Mouse (Mus musculus) spleen, adult 18-20 months (tissue): ENCODE measurements around the gene Lbhd2.
A peak's percentile ranks its signal among the peaks of the same experiment; 100 is the strongest.

Source experiments
- DNase-seq, 2 experiments: peaks; one replicate each; pipeline ENCODE4 v3.0.0; 2022; ENCODE audit warnings: mixed read lengths in 2 of 2

Lbhd2 gene

DNA sequence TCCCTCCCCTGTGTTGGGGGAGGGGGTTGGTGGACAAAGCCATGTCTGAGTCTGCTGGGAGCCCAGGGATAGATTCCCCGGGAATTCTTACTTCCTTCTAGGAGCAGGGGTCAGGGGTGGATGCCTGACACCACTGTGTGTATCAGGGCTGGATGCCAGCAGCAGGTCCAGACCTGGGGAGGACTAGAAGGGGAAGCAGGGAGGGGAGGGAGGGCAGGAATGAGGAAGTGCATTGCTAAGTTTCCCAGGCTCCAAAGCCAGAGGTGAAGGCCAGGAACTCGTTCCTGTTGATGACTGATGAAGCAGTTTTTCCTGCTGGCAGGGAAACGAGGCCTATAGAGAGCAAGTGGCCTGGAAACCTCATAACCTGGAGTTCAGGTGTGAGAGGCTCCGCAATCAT lies 25.5 kb downstream of the Lbhd2 start:
- no peak for DNase-seq

DNA sequence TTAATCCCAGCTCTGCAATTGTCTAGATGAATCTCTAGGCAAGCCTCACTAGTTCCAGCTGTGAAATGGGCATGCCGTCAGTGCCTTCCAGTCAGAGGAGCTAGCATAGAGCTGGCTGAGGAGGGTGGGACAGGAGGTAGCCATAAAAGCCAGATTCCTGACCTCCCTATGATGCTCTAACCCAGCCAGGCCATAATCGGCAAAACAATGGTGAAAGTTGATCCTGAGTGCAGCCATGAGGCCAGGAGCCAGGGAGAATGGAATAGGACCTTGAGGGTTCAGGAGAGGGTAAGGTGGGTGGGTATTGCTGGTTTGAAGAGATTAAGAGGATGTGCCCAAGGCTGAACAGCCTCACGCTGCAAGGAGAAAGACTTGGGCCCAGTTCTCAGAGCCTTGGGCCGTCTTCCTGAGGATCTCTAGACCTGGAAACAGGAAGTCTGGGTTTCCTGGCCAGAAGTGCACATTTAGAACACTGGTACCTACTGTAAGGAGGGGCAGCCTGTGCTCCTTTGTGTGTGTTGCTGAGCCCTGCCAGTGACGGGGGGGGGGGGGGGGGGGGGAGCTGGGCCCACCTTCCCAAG lies 26.2 kb downstream of the Lbhd2 start:
- DNase-seq: no peak

DNA sequence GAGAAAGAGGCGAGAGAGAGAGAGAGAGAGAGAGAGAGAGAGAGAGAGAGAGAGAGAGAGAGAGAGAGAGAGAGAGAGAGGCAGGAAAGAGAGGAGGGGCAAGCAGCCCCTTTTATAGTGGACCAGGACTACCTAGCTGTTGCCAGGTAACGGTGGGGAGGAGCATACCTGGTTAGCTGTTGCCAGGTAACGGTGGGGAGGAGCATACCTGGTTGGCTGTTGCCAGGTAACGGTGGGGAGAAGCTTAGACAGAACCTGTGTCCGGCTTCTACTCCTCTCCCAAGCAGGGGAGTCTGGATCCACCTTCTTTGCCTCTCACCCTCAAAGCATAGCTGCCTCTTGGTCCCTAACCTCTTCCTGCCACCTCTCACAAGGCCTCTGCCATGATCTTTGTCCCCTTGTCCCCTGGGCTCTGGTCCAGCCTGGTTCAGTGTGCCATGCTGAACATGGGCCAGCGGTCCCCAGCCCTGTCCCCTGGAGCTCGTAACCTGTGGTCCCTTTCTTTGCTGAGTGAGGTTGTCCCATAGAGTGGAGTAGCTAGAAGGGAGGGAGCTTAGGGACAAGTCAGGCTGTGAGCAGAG lies 27.6 kb downstream of the Lbhd2 start:
- DNase-seq: no peak

DNA sequence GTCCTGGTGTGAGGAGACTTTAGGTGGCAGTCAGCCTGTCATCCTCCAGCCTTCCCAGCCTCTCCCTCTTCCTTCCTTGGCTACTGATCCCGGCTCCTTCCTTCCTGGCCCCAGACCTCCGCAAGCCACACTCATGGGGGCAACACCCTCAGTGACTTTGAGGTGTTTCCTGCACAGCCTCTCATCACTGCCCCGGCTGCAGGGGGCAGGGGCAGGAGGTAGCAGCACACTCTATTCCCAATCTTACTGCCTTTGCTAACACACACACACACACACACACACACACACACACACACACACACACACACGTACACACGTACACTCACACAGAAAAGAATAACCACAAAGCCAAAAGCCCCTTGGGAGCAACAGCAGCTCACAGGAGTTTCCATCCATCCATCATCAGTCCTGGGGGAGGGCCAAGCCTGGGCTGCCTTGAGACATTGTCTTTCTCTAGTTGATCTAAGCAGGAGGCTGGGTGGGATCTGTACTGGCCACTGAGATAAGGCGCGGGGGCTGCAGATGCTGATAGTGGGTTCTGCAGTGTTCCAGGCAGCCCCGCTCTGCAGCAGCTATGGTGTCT lies 28.2 kb downstream of the Lbhd2 start:
- DNase-seq: no peak

DNA sequence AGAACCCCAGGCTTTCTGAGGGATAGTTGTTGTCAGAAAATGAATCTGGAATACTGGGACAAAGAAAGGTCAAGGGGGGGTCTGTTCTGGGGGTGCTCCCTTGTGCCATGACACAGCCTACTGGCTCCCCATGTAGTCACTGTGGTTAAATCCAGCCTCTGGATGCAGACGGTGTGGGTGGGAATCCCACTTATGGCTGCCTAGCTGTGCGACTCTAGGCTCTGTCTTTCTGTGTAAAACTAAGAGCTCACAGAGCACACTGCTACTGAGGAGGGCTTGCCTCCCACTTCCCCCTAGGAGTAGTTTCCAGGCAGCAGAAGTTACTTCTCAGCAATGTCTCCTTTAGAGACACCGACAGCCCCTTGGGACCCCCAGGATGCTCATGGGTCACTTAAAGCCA lies 29.6 kb downstream of the Lbhd2 start:
- DNase-seq: no peak

DNA sequence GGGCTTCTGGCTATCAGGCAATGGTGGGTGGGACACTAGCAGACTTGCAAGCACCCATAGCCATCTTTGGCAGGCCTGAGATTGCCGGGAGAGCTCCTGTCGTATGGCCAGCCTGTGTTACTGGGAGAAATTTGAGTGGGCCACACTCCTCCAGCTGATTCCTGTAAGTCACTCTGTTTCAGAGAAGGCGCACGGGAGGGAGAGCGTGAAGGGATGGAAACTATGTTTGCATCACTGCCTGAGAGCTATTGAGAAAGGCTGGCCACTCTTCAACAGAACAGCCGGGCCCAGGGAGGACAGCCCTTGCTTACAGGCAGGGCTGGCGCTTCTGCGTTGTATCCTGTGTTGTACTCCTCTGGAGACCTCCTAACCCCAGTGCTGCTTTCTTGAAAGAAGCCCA lies 30.0 kb downstream of the Lbhd2 start:
- no peak for DNase-seq

DNA sequence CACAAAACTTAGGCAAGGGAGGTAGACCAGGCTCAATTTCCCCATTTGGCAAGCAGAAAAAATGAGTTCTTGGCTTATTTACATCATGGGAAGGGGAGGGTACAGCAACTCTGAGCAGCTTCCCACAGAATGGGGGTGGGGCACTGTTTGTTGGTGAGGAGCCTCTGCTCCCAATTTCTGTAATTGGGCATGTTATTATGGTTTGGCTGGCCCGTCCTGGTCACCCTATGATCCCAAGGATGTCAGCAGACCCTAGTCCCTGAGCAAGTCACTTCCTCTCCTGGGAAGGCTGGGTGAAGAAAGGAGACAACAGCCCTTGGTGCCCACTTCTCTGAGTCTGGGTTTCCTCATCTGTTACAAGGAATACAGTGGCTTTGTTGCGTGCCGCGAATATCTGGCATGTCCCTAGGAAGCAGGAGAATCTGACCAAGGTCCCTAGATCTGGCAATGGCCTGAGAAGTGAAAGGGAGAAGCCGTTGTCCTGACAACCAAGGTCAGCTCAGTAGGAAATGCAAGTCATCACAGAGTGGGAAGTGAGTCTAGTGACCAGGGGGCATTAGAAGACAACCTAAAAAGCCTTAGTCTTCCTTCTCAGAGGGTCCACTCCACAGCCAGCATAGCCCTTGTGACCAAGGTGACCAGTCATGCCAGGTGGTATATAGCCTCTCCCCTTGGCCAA lies 30.8 kb downstream of the Lbhd2 start:
- DNase-seq: no peak

DNA sequence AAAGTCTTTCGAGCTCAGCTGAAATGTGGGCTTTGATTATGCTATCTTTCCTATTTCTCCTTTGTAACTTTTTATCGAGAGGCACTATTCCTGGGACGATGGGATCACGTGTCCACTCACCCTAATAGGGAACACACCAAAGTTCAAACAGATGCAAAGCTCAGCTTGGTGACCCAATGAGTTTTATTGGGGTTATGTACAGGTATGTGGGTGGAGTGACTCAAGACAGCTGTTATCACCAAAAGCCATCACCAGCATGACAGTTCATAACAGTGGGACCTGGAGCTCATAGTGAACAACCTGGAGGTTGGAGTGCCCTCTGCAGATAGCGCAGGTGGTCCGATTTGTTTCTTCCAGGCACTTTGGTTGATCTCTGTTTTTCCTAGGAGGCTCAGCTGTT lies 32.2 kb downstream of the Lbhd2 start:
- DNase-seq: no peak

DNA sequence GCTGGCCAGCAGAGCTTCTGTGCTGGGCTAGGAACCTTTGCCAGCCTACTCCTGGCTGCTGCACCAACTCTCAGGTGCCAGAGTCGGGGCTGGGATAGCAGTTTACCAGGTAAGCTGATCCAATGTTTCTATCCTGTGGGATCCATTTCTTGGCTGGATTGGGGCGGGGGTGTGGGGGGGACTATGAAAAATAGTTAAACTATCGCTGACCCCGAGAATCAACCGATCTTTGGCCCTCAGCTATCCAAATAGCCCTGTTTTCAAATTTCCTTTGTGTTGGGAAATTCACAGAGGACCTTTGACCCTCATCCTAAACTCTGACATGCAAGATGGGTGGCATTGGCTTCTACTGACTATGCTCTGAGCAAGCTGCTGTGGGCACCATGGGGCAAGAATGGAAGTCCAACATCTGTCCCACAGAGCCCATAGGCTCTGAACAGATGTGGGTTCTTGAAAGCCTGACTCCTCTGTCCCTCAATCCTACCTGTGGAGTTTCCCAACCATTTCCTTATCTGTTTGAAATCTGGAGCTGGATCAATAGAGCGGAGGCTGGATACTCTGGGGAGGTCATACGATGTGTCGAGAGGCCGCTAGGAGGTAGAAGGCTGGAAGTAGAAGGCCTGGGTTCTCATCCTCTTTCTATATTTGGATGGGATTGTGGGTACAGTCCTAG lies 34.2 kb downstream of the Lbhd2 start:
- DNase-seq: no peak

DNA sequence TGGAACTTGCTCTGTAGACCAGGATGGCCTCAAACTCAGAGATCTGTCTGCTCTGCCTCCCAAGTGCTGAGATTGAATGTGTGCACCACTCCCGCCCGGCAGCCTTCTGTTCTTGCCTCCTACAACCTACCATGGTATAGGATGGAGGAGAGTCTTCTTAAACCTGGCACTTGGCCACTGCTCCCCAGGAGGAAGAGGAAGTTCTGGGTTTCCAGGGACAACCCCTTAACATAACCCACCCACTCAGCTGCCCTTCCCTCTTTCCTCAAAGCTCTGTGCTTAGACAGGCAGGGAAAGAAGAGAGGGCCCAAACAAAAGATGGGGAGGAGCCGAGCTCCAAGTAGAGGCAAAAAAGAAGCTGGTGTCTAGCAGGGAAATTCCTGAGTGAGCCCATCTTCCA lies 34.9 kb downstream of the Lbhd2 start:
- no peak for DNase-seq

DNA sequence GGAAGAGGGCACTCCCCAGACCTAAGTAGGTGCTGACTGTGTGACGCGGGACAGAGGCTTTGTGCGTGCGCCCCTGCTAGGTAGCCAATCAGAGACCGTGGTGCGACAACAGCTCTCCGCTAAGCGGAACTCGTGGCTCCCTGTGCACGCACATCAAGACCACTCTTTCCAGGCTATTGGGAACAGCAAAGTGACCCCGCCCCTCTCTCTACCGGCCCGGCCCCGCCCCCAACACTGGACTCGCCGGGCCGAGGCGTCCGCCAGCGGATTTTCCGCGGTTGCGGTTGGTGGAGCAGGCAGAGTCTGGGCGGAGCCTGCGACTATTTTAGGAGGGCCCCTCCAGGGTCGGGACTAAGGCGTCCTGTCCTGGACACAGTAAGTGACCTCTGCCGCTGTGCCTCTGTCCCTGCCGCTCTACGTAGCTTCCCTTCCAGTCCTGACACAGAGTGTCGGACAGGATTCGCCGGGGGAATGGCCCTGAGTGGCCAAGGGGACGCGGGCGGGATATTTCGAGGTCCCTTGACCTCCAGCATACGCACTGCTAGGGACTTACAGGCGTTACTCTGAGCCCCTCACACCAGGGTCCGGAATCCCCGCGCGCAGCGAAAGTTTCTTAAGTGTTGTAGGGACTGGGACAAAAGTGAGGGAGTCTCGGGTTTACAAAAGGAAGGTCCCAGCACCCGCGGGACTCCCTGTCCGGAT lies 35.9 kb downstream of the Lbhd2 start, which contains the start of gene Tnfaip2:
Gene Tnfaip2 (plus strand): TSS at position 161 of the 702 bp plus-strand sequence.
- peak; percentile 37 to 42 for DNase-seq

DNA sequence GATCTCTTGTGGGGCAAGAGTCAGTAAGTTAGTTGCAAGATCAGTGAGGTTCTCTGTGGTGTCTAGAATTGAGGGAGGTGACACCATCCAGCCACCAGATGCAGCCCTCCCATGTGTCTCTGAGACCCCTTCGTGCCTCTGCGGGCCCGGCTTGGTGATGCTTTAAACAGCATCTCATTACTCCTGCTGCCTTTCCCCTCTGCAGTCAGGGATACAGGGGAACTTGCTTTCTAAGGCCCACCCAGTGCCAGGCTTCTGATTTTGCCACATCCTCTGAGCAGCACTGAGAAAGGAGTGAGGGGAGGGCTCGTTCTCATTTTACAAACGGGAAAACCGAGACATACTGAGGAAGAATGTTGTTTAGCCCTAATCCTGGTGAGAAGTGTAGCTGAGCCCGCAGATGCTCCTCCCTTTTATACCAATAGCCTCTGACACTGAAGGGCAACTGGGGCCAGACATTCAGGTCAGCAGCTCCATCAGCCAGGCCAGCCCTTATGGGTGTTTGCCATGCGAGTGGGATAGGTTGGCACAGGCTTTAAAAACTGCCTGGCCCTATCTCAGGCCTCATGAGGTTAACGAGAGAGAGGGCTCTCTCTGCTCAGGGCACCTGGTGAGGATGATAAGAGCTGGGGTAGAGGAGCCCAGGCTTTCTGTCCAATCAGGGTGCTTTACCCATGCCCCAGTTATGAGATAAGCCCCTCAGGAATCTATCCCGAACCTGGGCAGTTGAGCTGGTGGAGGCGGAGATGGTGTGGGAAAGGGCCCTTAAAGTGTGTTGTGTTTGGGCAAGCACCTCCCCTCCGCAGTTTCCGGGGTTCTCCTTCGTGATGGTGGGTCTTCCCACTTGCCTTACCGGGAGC lies 36.6 kb downstream of the Lbhd2 start:
- DNase-seq: no peak

DNA sequence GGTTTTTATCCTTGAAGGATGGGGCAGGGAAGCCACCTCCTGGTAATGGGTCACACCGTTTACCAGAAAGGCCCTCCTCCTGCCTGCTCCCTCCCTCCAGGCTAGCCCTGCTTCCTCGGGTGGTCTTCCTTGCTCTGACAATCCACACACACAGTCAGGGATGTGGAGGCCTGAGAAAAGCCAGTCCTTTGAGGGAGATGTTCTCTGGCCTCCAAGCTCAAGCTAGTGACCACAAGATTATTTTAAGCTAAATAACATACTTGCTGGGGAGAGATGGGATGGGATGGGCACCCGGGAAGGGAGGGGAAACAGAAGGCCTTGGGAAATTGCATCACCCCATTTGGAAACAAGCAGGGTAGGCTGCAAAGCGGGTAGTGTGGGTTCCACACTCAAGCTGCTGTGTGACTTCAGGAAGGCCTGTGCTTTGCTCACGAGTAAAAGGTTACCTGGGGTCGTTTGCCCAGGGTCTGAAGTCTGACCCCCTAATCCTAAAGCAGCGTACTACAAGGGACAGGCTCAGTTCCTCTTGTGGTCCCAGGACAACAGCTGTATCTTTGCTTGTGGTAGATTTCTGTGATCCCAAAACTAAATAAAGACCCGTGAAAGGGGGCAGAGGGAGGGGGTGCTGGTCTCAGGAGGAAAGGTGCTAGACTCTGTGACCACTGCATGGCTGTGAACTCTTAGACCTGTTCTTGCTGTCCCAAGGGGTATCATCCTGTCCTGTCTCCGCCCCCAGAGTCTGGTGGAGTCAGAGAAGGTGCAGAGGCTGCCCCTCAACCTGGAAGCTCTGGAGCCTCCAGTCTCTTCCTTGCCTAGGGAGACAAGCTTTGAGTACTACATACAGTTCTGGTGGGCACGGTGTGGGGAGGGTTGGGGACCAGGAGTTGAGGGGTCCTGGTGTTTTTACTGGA lies 37.6 kb downstream of the Lbhd2 start:
- DNase-seq: no peak

DNA sequence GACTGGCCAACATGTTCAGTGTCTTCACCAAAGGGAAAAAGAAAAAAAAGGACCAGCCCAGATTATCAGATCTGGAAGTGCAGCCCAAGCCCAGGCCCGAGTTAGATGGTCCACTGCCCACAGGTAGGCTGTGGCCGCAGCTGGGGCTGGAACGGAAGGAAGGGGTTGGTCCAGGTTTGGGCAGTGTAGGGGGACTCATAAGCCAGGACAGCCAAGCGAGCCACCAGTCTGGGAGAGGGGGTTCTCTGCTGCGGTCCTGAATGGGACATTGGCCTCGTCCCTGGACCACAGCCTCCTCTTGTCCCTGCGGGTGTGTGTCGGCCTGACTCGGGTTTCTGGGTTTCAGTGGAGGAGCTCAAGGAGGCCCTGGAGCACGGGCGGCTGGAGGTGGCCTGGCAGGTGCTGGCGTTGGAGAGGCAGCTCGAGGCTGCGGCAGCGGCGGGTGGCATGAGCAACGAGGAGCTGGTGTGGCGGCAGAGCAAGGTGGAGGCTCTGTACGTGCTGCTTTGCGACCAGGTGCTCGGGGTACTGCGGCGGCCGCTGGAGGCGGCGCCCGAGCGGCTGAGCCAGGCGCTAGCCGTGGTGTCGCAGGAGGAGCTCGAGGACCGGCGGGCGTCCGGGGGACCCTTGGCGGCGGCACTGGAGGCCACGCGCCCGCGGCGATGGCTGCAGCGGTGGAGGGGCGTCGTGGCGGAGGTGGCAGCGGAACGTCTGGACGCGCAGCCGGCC lies 38.7 kb downstream of the Lbhd2 start:
- DNase-seq: no peak

DNA sequence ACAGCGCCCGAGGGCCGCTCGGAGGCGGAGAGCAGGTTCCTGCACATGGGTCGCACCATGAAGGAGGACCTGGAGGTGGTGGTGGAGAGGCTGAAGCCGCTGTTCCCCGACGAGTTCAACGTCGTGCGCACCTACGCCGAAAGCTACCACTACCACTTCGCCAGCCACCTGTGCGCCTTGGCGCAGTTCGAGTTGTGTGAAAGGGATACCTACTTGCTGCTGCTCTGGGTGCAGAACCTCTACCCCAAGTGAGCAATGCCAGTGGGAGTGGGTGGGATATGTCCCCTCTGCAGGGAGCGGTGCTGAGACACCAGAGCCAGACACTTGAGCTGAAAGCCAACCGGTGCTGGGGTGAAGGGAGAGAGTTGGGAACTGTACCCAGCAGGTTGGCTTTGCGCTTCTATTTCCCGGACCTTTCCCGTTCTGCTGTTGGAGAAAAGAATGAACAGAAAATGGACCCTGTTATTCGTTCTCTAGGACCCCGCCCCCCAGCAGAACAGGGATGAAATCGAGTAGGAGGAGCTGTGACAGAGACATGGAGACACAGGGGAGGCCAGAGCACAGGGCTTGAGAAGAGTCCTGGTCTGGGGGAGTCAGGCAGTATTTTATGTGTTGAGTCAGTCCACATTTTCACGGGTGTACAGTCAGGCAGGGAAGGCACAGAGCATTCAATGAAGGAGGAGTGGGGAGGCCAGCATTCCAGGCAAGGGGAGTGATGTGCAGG lies 39.4 kb downstream of the Lbhd2 start:
- DNase-seq: no peak

DNA sequence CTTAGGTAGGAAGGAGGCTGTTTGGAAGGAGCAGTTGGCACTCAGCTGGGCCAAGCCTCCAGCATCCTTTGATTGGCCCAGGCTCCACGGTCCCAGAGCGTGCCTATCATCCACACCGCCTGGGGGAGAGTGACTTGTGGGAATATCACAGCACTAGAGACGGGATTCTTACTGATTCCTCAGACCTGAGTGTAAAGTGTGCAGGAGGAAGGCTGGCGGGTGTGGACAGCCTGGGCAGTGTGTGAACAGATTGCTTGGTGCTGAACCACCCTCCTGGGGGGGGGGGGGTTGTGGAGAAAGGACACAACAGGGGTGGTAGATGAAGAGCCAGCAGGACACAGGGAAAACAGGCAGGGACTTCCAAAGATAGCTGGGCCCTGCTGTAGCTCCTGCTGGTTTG lies 40.1 kb downstream of the Lbhd2 start:
- DNase-seq: no peak

DNA sequence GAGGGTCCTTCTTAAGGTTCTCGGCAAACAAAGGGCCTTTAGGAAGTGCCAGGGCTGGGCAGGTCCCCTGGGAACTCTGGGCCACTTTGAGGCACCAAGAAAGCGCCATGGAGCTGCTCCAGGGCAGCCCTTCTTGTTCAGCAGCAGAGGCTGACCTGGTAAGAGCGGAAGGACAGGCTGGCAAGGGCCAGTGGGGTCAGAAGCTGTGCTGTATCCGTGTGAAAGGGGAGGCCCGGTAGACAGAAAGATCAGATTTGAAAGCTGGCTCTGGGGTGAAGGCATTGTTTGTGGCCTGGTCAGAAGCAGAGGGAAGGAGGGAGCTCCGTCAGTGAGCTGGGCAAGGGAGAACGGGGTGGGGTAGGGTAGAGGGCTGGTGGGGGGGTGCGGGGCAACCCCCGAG lies 40.7 kb downstream of the Lbhd2 start:
- no peak for DNase-seq

DNA sequence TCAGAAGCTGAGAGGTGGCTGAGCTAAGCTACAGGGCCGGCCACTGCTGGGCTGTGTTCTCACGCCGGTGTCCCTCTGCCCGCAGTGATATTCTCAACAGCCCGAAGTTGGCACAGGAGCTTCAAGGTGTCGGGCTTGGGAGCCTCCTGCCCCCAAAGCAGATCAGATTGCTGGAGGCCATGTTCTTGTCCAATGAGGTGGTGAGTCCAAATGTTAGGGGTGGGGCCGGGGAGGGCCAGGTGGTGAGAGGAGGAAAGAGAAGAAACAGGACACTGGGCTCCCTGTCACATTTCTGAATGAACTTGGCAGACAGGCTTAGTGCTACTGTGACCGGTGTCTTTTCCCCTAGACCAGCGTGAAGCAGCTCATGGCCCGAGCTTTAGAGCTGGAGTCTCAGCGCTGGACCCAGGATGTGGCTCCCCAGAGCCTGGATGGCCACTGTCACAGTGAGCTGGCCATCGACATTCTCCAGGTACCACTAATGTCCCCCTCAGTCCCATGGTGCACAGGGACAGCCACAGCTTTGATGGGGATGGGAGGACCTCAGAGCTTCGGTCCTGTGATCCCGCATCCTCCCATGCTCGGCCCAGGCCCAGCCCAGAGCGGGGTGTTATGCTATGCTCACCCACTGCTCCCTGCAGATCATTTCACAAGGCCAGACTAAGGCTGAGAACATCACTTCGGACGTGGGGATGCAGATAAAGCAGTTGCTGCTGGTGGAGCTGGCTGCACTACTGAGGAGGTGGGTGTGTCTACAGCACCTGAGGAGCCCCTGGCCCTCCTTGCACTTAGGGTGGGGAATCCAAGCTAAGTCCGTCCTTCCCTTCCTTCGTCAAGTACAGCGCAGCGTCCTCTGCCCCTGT lies 41.5 kb downstream of the Lbhd2 start:
- DNase-seq: no peak
